Mouse (Mus musculus) intestine, embryonic 14.5 days (tissue): ENCODE measurements around the gene Clca1. TPM values are rescaled to one million over a fixed set of nuclear protein-coding genes. Genes with fewer than 3 reads are reported as not detected.
A peak's percentile ranks its signal among the peaks of the same experiment; 100 is the strongest.

ENCODE experiments used
- ATAC-seq: fragments of 200-750 bp; cut with Nextera tagmentation; replicated peaks from 2 replicates; pipeline ENCODE4 v1.8.0; 2017; ENCODE audit warnings: low read depth, moderate number of reproducible peaks, moderate TSS enrichment, moderate library complexity; ENCODE audit not compliant: low FRiP score, low TSS enrichment
- DNase-seq: peaks from one replicate; pipeline ENCODE4 v3.0.0-alpha.2; 2018; ENCODE audit warnings: low spot score
- H3K27ac ChIP-seq: fragments of 300-500 bp; sonication (generic); 2 replicates; pipeline ENCODE4 v1.5.1; 2014; ENCODE audit warnings: low read depth, mild to moderate bottlenecking, control low read depth
- H3K27me3 ChIP-seq: fragments of 300-500 bp; sonication (generic); replicated peaks from 2 replicates; pipeline ENCODE4 v1.6.1; 2014; ENCODE audit warnings: low read length, control low read depth; ENCODE audit not compliant: control insufficient read depth, insufficient read depth
- H3K36me3 ChIP-seq: fragments of 300-500 bp; sonication (generic); 2 replicates; pipeline ENCODE4 v1.6.1; 2014; ENCODE audit warnings: low read length, control low read depth; ENCODE audit not compliant: control insufficient read depth, insufficient read depth
- H3K4me1 ChIP-seq: fragments of 300-500 bp; sonication (generic); replicated peaks from 2 replicates; pipeline ENCODE4 v1.6.1; 2014; ENCODE audit warnings: low read length, control low read depth, mixed read lengths; ENCODE audit not compliant: control insufficient read depth, insufficient read depth
- H3K4me2 ChIP-seq: fragments of 300-500 bp; sonication (generic); 2 replicates; pipeline ENCODE4 v1.6.1; 2014; ENCODE audit warnings: low read length
- H3K4me3 ChIP-seq: fragments of 300-500 bp; sonication (generic); 2 replicates; pipeline ENCODE4 v1.5.1; 2014; ENCODE audit warnings: low read depth, low read length, control low read depth, mixed read lengths
- H3K9ac ChIP-seq: fragments of 300-500 bp; sonication (generic); 2 replicates; pipeline ENCODE4 v1.6.1; 2014; ENCODE audit warnings: mild to moderate bottlenecking, low read length
- H3K9me3 ChIP-seq: fragments of 300-500 bp; sonication (generic); 2 replicates; pipeline ENCODE4 v1.6.1; 2016; ENCODE audit warnings: low read length, control low read depth; ENCODE audit not compliant: control insufficient read depth
- WGBS: fragments of 180-500 bp; shearing (Covaris S2); extraction: QIAGEN DNeasy Blood & Tissue Kit; methylation state at CpG from one replicate; pipeline ENCODE4 v1.1.7; 2014; 5-methylcytosine and 5-hydroxymethylcytosine counted together
- polyA plus RNA-seq: library from polyadenylated mRNA; unstranded; fragments of >200 nt; fragmentation: Nextera tagmentation; extraction: Ambion mirVana; gene quantifications from 2 replicates; pipeline ENCODE4 v1.2.1, GENCODE M21; 2014

Gene Clca1
- polyA plus RNA-seq, 1 experiment from 2014 or later, result 3.5 TPM

GRCm38 (mm10) chr3:145026750-145027149, 5.8 kb downstream of the Clca1 start:
- no peaks in the 10 kb centered on the region for H3K36me3 ChIP-seq
- H3K9me3 ChIP-seq, result no peaks in the 10 kb centered on the region
- DNase-seq (peak; percentile 61), ATAC-seq (no peak)
- H3K4me3 ChIP-seq, result no peak overlapping the region
- WGBS, result 30% methylated on average over 3 of the region's 3 CpGs
- H3K27ac ChIP-seq, result no peak overlapping the region
- no peak overlapping the region for H3K4me2 ChIP-seq
- H3K9ac ChIP-seq, result no peak overlapping the region
- no peaks in the 10 kb centered on the region for H3K4me1 ChIP-seq
- H3K27me3 ChIP-seq, result no peaks in the 10 kb centered on the region

- 78% methylated on average over 3 of the region's 3 CpGs for WGBS
- Histone ChIP-seq H3K4me2 (no peak overlapping the region), H3K4me1 (no peaks in the 10 kb centered on the region), H3K9me3 (no peaks in the 10 kb centered on the region), H3K27ac (no peak overlapping the region), H3K27me3 (no peaks in the 10 kb centered on the region), H3K4me3 (no peak overlapping the region), H3K36me3 (no peaks in the 10 kb centered on the region), H3K9ac (no peak overlapping the region)
- DNase-seq (no peak), ATAC-seq (no peak)
These were observed 14.8 kb downstream of the Clca1 start for GRCm38 (mm10) chr3:145017807-145018206.

- Histone ChIP-seq H3K4me1 (no peaks in the 10 kb centered on the region), H3K9me3 (no peaks in the 10 kb centered on the region), H3K4me3 (no peak overlapping the region), H3K27me3 (no peaks in the 10 kb centered on the region), H3K36me3 (no peaks in the 10 kb centered on the region), H3K9ac (no peak overlapping the region), H3K4me2 (no peak overlapping the region), H3K27ac (no peak overlapping the region)
- DNase-seq, result no peak
- ATAC-seq, result no peak
- WGBS, result 31% methylated on average over 5 of the region's 5 CpGs
These were observed 28.2 kb downstream of the Clca1 start for GRCm38 (mm10) chr3:145004422-145004821.

GRCm38 (mm10) chr3:145000912-145001311, 31.7 kb downstream of the Clca1 start:
- H3K9me3 ChIP-seq, result no peaks in the 10 kb centered on the region
- no peak for ATAC-seq
- H3K27ac ChIP-seq, result no peak overlapping the region
- no peak overlapping the region for H3K4me2 ChIP-seq
- no peaks in the 10 kb centered on the region for H3K27me3 ChIP-seq
- H3K4me1 ChIP-seq, result no peaks in the 10 kb centered on the region
- H3K4me3 ChIP-seq, result no peak overlapping the region
- H3K36me3 ChIP-seq, result no peaks in the 10 kb centered on the region
- 32% methylated on average over 1 of the region's 1 CpGs for WGBS
- no peak overlapping the region for H3K9ac ChIP-seq
- DNase-seq, result no peak

GRCm38 (mm10) chr3:144993055-144993454, 39.5 kb downstream of the Clca1 start:
- H3K4me1 ChIP-seq, result no peaks in the 10 kb centered on the region
- DNase-seq (no peak), ATAC-seq (0 out of 2 replicates have a peak, but pooled peaks have one; percentile 53)
- no peaks in the 10 kb centered on the region for H3K27me3 ChIP-seq
- H3K9ac ChIP-seq, result no peak overlapping the region
- WGBS, result 72% methylated on average over 5 of the region's 5 CpGs
- H3K27ac ChIP-seq, result no peak overlapping the region
- H3K4me2 ChIP-seq, result no peak overlapping the region
- no peak overlapping the region for H3K4me3 ChIP-seq
- H3K9me3 ChIP-seq, result no peaks in the 10 kb centered on the region
- H3K36me3 ChIP-seq, result no peaks in the 10 kb centered on the region

- H3K4me1 ChIP-seq, result no peaks in the 10 kb centered on the region
- DNase-seq, result no peak
- no peak for ATAC-seq
- no peak overlapping the region for H3K27ac ChIP-seq
- no peak overlapping the region for H3K4me3 ChIP-seq
- H3K9me3 ChIP-seq, result no peaks in the 10 kb centered on the region
- no peaks in the 10 kb centered on the region for H3K36me3 ChIP-seq
- no peak overlapping the region for H3K9ac ChIP-seq
- no peak overlapping the region for H3K4me2 ChIP-seq
- no peaks in the 10 kb centered on the region for H3K27me3 ChIP-seq
These were observed 40.0 kb downstream of the Clca1 start for GRCm38 (mm10) chr3:144992618-144993017.

GRCm38 (mm10) chr3:144985890-144986289, 46.7 kb downstream of the Clca1 start:
- H3K4me3 ChIP-seq, result no peak overlapping the region
- no peak for DNase-seq
- H3K9me3 ChIP-seq, result no peaks in the 10 kb centered on the region
- no peaks in the 10 kb centered on the region for H3K4me1 ChIP-seq
- no peaks in the 10 kb centered on the region for H3K27me3 ChIP-seq
- no peak overlapping the region for H3K9ac ChIP-seq
- H3K27ac ChIP-seq, result no peak overlapping the region
- 70% methylated on average over 5 of the region's 5 CpGs for WGBS
- ATAC-seq, result no peak
- no peaks in the 10 kb centered on the region for H3K36me3 ChIP-seq
- H3K4me2 ChIP-seq, result no peak overlapping the region

GRCm38 (mm10) chr3:144980551-144980950, 52.0 kb downstream of the Clca1 start:
- Histone ChIP-seq H3K4me1 (no peaks in the 10 kb centered on the region), H3K9me3 (no peaks in the 10 kb centered on the region), H3K27ac (no peak overlapping the region), H3K9ac (no peak overlapping the region), H3K4me2 (no peak overlapping the region), H3K4me3 (no peak overlapping the region), H3K27me3 (no peaks in the 10 kb centered on the region), H3K36me3 (no peaks in the 10 kb centered on the region)
- no peak for DNase-seq
- ATAC-seq, result no peak
- WGBS, result 81% methylated on average over 6 of the region's 6 CpGs

GRCm38 (mm10) chr3:144977631-144978030, 54.9 kb downstream of the Clca1 start:
- H3K27me3 ChIP-seq, result no peaks in the 10 kb centered on the region
- DNase-seq, result no peak
- ATAC-seq, result no peak
- H3K9ac ChIP-seq, result no peak overlapping the region
- no peak overlapping the region for H3K27ac ChIP-seq
- WGBS, result 48% methylated on average over 4 of the region's 4 CpGs
- H3K36me3 ChIP-seq, result no peaks in the 10 kb centered on the region
- H3K9me3 ChIP-seq, result no peaks in the 10 kb centered on the region
- no peaks in the 10 kb centered on the region for H3K4me1 ChIP-seq
- H3K4me2 ChIP-seq, result no peak overlapping the region
- no peak overlapping the region for H3K4me3 ChIP-seq
